Mouse (Mus musculus) embryonic facial prominence, embryonic 11.5 days (tissue): Measurements from ENCODE around the gene Gm10563. TPM values are rescaled to one million over a fixed set of nuclear protein-coding genes. Genes with fewer than 3 reads are reported as not detected.

Source experiments
- ATAC-seq: fragments of 200-750 bp; cut with Nextera tagmentation; replicated peaks from 2 replicates; pipeline ENCODE4 v1.8.0; 2017; ENCODE audit warnings: low read depth; ENCODE audit not compliant: insufficient number of reproducible peaks, low FRiP score, low TSS enrichment
- DNase-seq: peaks from one replicate; pipeline ENCODE4 v3.0.0-alpha.2; 2015; ENCODE audit warnings: low spot score
- H3K27ac ChIP-seq: fragments of 300-500 bp; sonication (generic); replicated peaks from 2 replicates; pipeline ENCODE4 v1.5.1; 2014; ENCODE audit warnings: mild to moderate bottlenecking, low read depth, low read length, control low read depth
- H3K27me3 ChIP-seq: fragments of 300-500 bp; sonication (generic); 2 replicates; pipeline ENCODE4 v1.6.1; 2014; ENCODE audit warnings: mild to moderate bottlenecking, low read length, moderate library complexity, mixed read lengths; ENCODE audit not compliant: control insufficient read depth, insufficient read depth
- H3K36me3 ChIP-seq: fragments of 300-500 bp; sonication (generic); replicated peaks from 2 replicates; pipeline ENCODE4 v1.6.1; 2014; ENCODE audit warnings: low read depth, mild to moderate bottlenecking, low read length, moderate library complexity, mixed read lengths; ENCODE audit not compliant: control insufficient read depth, insufficient read depth
- H3K4me1 ChIP-seq: fragments of 300-500 bp; sonication (generic); 2 replicates; pipeline ENCODE4 v1.6.1; 2014; ENCODE audit warnings: low read length, mixed read lengths; ENCODE audit not compliant: control insufficient read depth, insufficient read depth
- H3K4me2 ChIP-seq: fragments of 300-500 bp; sonication (generic); 2 replicates; pipeline ENCODE4 v1.6.1; 2014; ENCODE audit warnings: low read depth, mild to moderate bottlenecking, control low read depth, low read length, moderate library complexity
- H3K4me3 ChIP-seq: fragments of 300-500 bp; sonication (generic); 2 replicates; pipeline ENCODE4 v1.5.1; 2014; ENCODE audit warnings: low read depth, low read length, control low read depth
- H3K9ac ChIP-seq: fragments of 300-500 bp; sonication (generic); replicated peaks from 2 replicates; pipeline ENCODE4 v1.6.1; 2014; ENCODE audit warnings: mild to moderate bottlenecking, control low read depth, low read length
- H3K9me3 ChIP-seq: fragments of 300-500 bp; sonication (generic); replicated peaks from 2 replicates; pipeline ENCODE4 v1.6.1; 2016; ENCODE audit warnings: mild to moderate bottlenecking, low read length, inconsistent platforms, mixed read lengths; ENCODE audit not compliant: control insufficient read depth
- WGBS: fragments of 180-500 bp; shearing (Covaris S2); extraction: QIAGEN DNeasy Blood & Tissue Kit; methylation state at CpG from one replicate; pipeline ENCODE4 v1.1.7; 2014; 5-methylcytosine and 5-hydroxymethylcytosine counted together
- polyA plus RNA-seq: library from polyadenylated mRNA; unstranded; fragments of >200 nt; fragmentation: Nextera tagmentation; extraction: Ambion mirVana; gene quantifications from 2 replicates; pipeline ENCODE4 v1.2.1, GENCODE M21; 2014

The Gm10563 gene
- polyA plus RNA-seq, 1 experiment from 2014 or later: not detected

- Histone ChIP-seq H3K27ac (no peak overlapping the region), H3K4me3 (peak overlapping the region; percentile 93), H3K9me3 (no peaks in the 10 kb centered on the region), H3K27me3 (no peaks in the 10 kb centered on the region), H3K36me3 (no peaks in the 10 kb centered on the region; the same call in 1 of the 2 replicates), H3K4me2 (peak overlapping the region; percentile 90; the same call in 1 of the 2 replicates), H3K4me1 (no peaks in the 10 kb centered on the region), H3K9ac (no peak overlapping the region)
- 88% methylated on average over 10 of the region's 11 CpGs for WGBS
- no peak for DNase-seq
- ATAC-seq: no peak
Measured at GRCm38 (mm10) chr4:155599901-155600825, 45.0 kb downstream of the Gm10563 start.

DNA sequence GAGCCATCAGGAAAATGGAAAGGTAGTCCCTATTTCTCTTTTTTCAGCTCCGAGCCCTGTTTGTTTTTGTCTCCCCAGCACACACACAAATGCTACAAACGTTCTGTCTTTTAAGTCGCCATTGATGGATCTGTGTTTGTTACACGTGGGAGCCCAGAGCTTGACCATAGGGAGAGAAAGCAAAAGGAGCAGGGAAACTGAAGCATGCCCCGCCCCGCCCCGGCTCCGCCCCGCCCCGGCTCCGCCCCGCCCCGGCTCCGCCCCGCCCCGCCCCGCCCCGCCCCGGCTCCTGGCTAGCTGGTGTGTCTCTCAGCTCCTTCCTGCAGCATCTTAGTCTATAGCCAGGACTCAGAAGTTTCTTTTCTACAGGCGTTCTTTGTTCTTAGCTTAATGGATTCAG is 46.7 kb downstream of the Gm10563 start:
- Histone ChIP-seq H3K4me3 (no peak overlapping the region), H3K27ac (no peak overlapping the region), H3K27me3 (no peaks in the 10 kb centered on the region), H3K36me3 (no peaks in the 10 kb centered on the region), H3K4me2 (no peak overlapping the region), H3K9ac (no peak overlapping the region), H3K4me1 (no peaks in the 10 kb centered on the region), H3K9me3 (no peaks in the 10 kb centered on the region)
- 26% methylated on average over 8 of the region's 20 CpGs for WGBS
- ATAC-seq: no peak
- no peak for DNase-seq

- no peaks in the 10 kb centered on the region for H3K4me1 ChIP-seq
- H3K4me2 ChIP-seq: no peak overlapping the region
- H3K9me3 ChIP-seq: no peaks in the 10 kb centered on the region
- H3K27ac ChIP-seq: no peak overlapping the region
- H3K4me3 ChIP-seq: no peak overlapping the region
- no peak overlapping the region for H3K9ac ChIP-seq
- H3K36me3 ChIP-seq: no peaks in the 10 kb centered on the region
- H3K27me3 ChIP-seq: no peaks in the 10 kb centered on the region
- DNase-seq: no peak
- ATAC-seq: no peak
- 85% methylated on average over 5 of the region's 5 CpGs for WGBS
Measured at GRCm38 (mm10) chr4:155596606-155597005, 48.6 kb downstream of the Gm10563 start.

GRCm38 (mm10) chr4:155595777-155596176 is 49.4 kb downstream of the Gm10563 start:
- Histone ChIP-seq H3K4me1 (no peaks in the 10 kb centered on the region), H3K4me3 (no peak overlapping the region), H3K9me3 (no peaks in the 10 kb centered on the region), H3K36me3 (no peaks in the 10 kb centered on the region), H3K27ac (no peak overlapping the region), H3K27me3 (no peaks in the 10 kb centered on the region), H3K4me2 (no peak overlapping the region), H3K9ac (no peak overlapping the region)
- 80% methylated on average over 3 of the region's 3 CpGs for WGBS
- ATAC-seq (no peak), DNase-seq (no peak)

DNA sequence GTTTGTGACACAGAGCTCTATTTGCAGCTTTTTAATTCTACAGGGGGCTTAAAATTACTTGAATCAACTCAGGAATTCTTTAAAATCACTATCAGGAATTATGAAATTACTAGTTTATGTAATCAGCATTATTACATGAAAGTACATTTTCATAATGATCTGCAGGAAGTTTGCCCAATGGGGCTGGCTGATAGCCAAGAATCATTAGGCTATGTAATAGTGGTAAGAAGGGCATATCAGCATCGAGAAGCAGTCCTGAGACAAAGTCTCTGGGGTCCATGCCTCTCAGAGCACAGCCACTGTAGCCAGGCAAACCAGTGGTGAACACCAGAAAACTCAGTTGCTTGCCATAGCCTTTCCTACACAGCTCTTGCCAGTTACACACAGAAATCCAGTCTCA is 51.4 kb downstream of the Gm10563 start:
- ATAC-seq (no peak), DNase-seq (no peak)
- Histone ChIP-seq H3K9ac (no peak overlapping the region), H3K27me3 (no peaks in the 10 kb centered on the region), H3K4me1 (no peaks in the 10 kb centered on the region), H3K9me3 (no peaks in the 10 kb centered on the region), H3K4me3 (no peak overlapping the region), H3K27ac (no peak overlapping the region), H3K36me3 (peaks cover 5% of the 10 kb centered on the region), H3K4me2 (no peak overlapping the region)
- 64% methylated on average over 1 of the region's 1 CpGs for WGBS

- WGBS: 86% methylated on average over 7 of the region's 7 CpGs
Measured at GRCm38 (mm10) chr4:155591012-155591719, 54.0 kb downstream of the Gm10563 start.

GRCm38 (mm10) chr4:155589356-155589755 is 55.9 kb downstream of the Gm10563 start:
- no peak overlapping the region for H3K4me2 ChIP-seq
- 84% methylated on average over 5 of the region's 5 CpGs for WGBS
- peaks cover 15% of the 10 kb centered on the region for H3K36me3 ChIP-seq
- no peak overlapping the region for H3K27ac ChIP-seq
- no peak overlapping the region for H3K4me3 ChIP-seq
- DNase-seq: no peak
- H3K27me3 ChIP-seq: no peaks in the 10 kb centered on the region
- no peaks in the 10 kb centered on the region for H3K9me3 ChIP-seq
- no peak overlapping the region for H3K9ac ChIP-seq
- no peak for ATAC-seq
- no peaks in the 10 kb centered on the region for H3K4me1 ChIP-seq

More at GRCm38 (mm10) chr4:155591012-155591719, 54.0 kb downstream of the Gm10563 start:
- Histone ChIP-seq H3K4me2 (no peak overlapping the region), H3K9ac (no peak overlapping the region), H3K27me3 (no peaks in the 10 kb centered on the region), H3K27ac (no peak overlapping the region), H3K9me3 (no peaks in the 10 kb centered on the region), H3K4me3 (no peak overlapping the region), H3K36me3 (peaks cover 11% of the 10 kb centered on the region), H3K4me1 (no peaks in the 10 kb centered on the region)
- DNase-seq (no peak), ATAC-seq (no peak)
